8 mouse cellular contexts compared by ENCODE assay signal in the genomic region with DNA sequence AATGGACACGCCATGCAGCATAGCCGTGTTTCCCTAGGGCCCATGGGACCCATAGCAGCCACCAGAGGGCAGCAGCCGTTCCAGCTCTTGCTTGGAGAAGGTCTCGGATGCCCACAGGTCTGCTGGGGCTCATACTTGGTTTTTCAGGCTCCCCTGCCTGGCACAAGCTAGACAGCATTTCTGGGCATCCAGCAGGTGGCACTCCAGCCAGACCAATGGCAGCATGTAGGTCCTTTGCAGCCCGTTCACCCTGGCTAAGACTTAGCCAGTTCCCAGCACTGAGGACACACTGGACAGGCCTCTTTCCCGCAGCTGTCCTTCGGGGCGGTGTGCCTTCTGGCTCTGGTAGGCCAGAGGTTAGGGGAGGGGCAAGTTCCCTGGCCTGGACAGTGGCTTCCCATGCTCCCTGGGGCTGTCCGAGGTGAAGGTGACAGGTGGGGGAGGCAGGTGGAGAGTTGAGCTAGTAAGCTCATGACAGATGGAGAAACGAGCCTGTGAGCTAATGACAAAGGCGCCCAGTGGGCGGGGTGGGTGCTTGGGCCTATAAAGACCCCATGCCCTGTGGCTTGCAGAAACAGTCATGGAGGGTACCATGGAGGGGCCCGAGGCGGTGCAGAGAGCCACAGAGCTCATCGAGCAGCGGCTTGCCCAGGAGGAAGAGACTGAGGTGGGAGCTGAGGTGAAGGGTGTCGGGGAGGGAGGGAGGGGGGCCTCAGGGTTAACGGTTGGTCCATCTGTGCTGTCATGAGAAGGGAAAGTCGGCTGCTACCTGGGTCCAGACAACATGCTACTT. TPM values are rescaled to one million over a fixed set of nuclear protein-coding genes. Genes with fewer than 3 reads are reported as not detected.
A peak's percentile ranks its signal among the peaks of the same experiment; 100 is the strongest.
DNase-seq lines count a peak whose midpoint lies in the region; ATAC-seq lines count a peak whose summit lies in the region.

Ankrd2 (plus strand) TSS at position 545 of the 793 bp plus-strand sequence.

- DNase-seq in T-cell, adult 2 months (ENCODE audit: low spot score): peak; percentile 74
- peak; percentile 87 to 91 for DNase-seq in cerebellum, postnatal 36 days
- peak; percentile 85 for DNase-seq in gastrocnemius, adult 18-20 months (ENCODE audit: low spot score)
- peak; percentile 81 for DNase-seq in induced T-regulatory cell, adult 2 months (ENCODE audit: low read depth)
- DNase-seq in left cerebral cortex, adult 8-10 months (ENCODE audit: low spot score in 2 of 2): peak; percentile 62 to 73
- peak; percentile 85 to 86 for DNase-seq in right cerebral cortex, postnatal 10 days (ENCODE audit: low spot score in 2 of 2)
- DNase-seq in urinary bladder, postnatal 14 days (ENCODE audit: low spot score): peak; percentile 87

- peak; percentile 99 for ATAC-seq in megakaryocyte progenitor cell, adult 5-6 weeks (replicated peaks; ENCODE audit: poor library complexity)

RNA-seq across cellular contexts. Expression of gene Ankrd2, which starts in this region (rescaled TPM):
- total RNA-seq in gastrocnemius, adult 18-20 months (2021): 100 to 1,000 TPM; 180 to 360 TPM
- under 1 TPM in 2 of 4 experiments, not detected in 2; 0.62 to 0.81 TPM for total RNA-seq in left cerebral cortex, adult 8-10 months (2022)
- total RNA-seq in megakaryocyte progenitor cell, adult 5-6 weeks (2015): not detected in 2 replicates
- total RNA-seq in megakaryocyte progenitor cell, adult 5-6 weeks (2017): not detected in 2 replicates

Comparison
In these comparisons a context has a peak if more than half of its experiments do, and no peak if none do; other contexts are left out.
1. Peak in every context shown above with its lines: DNase-seq and ATAC-seq.
2. RNA of gene Ankrd2 (total RNA-seq): 180 to 360 TPM in gastrocnemius, adult 18-20 months; 0.62 to 0.81 TPM in left cerebral cortex, adult 8-10 months and not detected in megakaryocyte progenitor cell, adult 5-6 weeks; every median in the first group is over 100 times any median in the second.
3. Peak in DNase-seq in left cerebral cortex, adult 8-10 months; RNA of the gene not detected or under 1 TPM.
4. Peak in ATAC-seq in megakaryocyte progenitor cell, adult 5-6 weeks; RNA of the gene not detected or under 1 TPM.